In the genomic region with DNA sequence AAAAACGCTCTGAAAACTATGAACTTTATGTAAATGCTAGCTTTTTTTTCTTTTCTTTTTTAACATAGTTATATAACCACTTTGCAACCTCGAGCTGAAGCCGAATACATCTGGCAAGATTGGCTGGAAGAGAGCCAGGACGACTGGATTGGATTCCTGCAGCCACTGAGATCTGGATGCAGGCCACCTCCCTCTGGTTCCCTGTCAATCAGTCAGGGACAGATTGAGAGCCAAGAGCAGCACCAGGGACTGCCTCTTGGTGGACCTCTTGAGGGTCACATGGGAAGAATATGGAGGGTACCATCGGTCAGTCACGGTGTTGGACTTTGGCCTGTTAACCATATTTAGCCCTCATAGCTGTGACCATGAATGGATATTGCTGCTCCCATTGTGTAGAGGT, we compare ENCODE assay signal across 10 mouse cellular contexts.
A peak's percentile ranks its signal among the peaks of the same experiment; 100 is the strongest.
DNase-seq lines count a peak whose midpoint lies in the region; ATAC-seq lines count a peak whose summit lies in the region.
"Had no signal": no experiment of that assay in that cellular context is flagged by ENCODE, and none has a peak within 500 bp of the region (broad histone marks: within the 10 kb centered on the region; RNA-seq: fewer than 3 reads in every experiment).

No protein-coding gene starts in this region.

- H3K4me2 ChIP-seq in midbrain, embryonic 11.5 days, result no peak overlapping the region
- H3K4me2 ChIP-seq: embryonic facial prominence, embryonic 15.5 days; limb, embryonic 12.5 days had no signal

- no peak overlapping the region for H3K9ac ChIP-seq in midbrain, embryonic 11.5 days (ENCODE audit: low read length)
- H3K9ac ChIP-seq: embryonic facial prominence, embryonic 15.5 days; limb, embryonic 12.5 days had no signal

- no peak overlapping the region for H3K4me3 ChIP-seq in midbrain, embryonic 11.5 days (ENCODE audit: low read depth, low read length)
- H3K4me3 ChIP-seq: embryonic facial prominence, embryonic 15.5 days; limb, embryonic 12.5 days had no signal

- H3K27me3 ChIP-seq in midbrain, embryonic 11.5 days (ENCODE audit: control insufficient read depth, insufficient read depth, low read length), result no peaks in the 10 kb centered on the region
- H3K27me3 ChIP-seq: embryonic facial prominence, embryonic 15.5 days; limb, embryonic 12.5 days had no signal

- no peak for ATAC-seq in monocyte, adult 5-6 weeks (replicated peaks; ENCODE audit: insufficient number of reproducible peaks, low FRiP score, low TSS enrichment, poor library complexity, severe bottlenecking)
- ATAC-seq in midbrain, embryonic 11.5 days (ENCODE audit: low FRiP score), result no peak

- H3K9me3 ChIP-seq in midbrain, embryonic 11.5 days (ENCODE audit: control insufficient read depth, low read length), result no peaks in the 10 kb centered on the region
- H3K9me3 ChIP-seq: embryonic facial prominence, embryonic 15.5 days; limb, embryonic 12.5 days had no signal

- DNase-seq in ovary, adult 18-20 months (ENCODE audit: low spot score), result peak; percentile 8
- DNase-seq in ovary, postnatal 10 days (ENCODE audit: low spot score), result no peak
- peak; percentile 48 to 84 for DNase-seq in frontal cortex, adult 2 months (ENCODE audit: extremely low spot score in 1 of 2, low spot score in 1 of 2)
- DNase-seq in kidney, postnatal 14 days, result peak; percentile 47
- peak; percentile 70 for DNase-seq in lung, postnatal 14 days
- no peak for DNase-seq in yolk sac, embryonic 10.5 days (ENCODE audit: low spot score)
- no peak for DNase-seq in midbrain, embryonic 11.5 days (ENCODE audit: low spot score, missing footprints)

- H3K4me1 ChIP-seq in midbrain, embryonic 11.5 days (ENCODE audit: control insufficient read depth, insufficient read depth, low read length), result no peaks in the 10 kb centered on the region
- H3K4me1 ChIP-seq: embryonic facial prominence, embryonic 15.5 days had no signal

- no peaks in the 10 kb centered on the region for H3K36me3 ChIP-seq in midbrain, embryonic 11.5 days (ENCODE audit: control insufficient read depth, insufficient read depth, low read length)
- H3K36me3 ChIP-seq: embryonic facial prominence, embryonic 15.5 days; limb, embryonic 12.5 days had no signal

- H3K27ac ChIP-seq in midbrain, embryonic 11.5 days (ENCODE audit: low read depth, low read length), result no peak overlapping the region
- H3K27ac ChIP-seq: embryonic facial prominence, embryonic 15.5 days; limb, embryonic 12.5 days had no signal

- WGBS in midbrain, embryonic 11.5 days, result 85% methylated on average over 6 of the region's 6 CpGs

Comparison
In these comparisons a context has a peak if more than half of its experiments do, and no peak if none do; other contexts are left out.
1. DNase-seq: peak in ovary, adult 18-20 months (single experiment), frontal cortex, adult 2 months (2 of 2), kidney, postnatal 14 days (single experiment) and lung, postnatal 14 days (single experiment); none in ovary, postnatal 10 days (single experiment), yolk sac, embryonic 10.5 days (single experiment) and midbrain, embryonic 11.5 days (single experiment).